Mouse (Mus musculus) midbrain, embryonic 13.5 days (tissue): Measurements from ENCODE around the gene Gm21970. TPM values are rescaled to one million over a fixed set of nuclear protein-coding genes. Genes with fewer than 3 reads are reported as not detected.

Experiments
- ATAC-seq: fragments of 200-750 bp; cut with Nextera tagmentation; 2 replicates; pipeline ENCODE4 v1.8.0; 2017; ENCODE audit warnings: mild to moderate bottlenecking, moderate TSS enrichment, moderate library complexity
- H3K27ac ChIP-seq: fragments of 300-500 bp; sonication (generic); 2 replicates; pipeline ENCODE4 v1.5.1; 2015; ENCODE audit warnings: inconsistent platforms, mild to moderate bottlenecking, moderate library complexity
- H3K27me3 ChIP-seq: fragments of 300-500 bp; sonication (generic); 2 replicates; pipeline ENCODE4 v1.6.1; 2015; ENCODE audit warnings: mild to moderate bottlenecking, inconsistent platforms
- H3K36me3 ChIP-seq: fragments of 300-500 bp; sonication (generic); 2 replicates; pipeline ENCODE4 v1.6.1; 2015; ENCODE audit warnings: mild to moderate bottlenecking, inconsistent platforms
- H3K4me1 ChIP-seq: fragments of 300-500 bp; sonication (generic); replicated peaks from 2 replicates; pipeline ENCODE4 v1.6.1; 2015; ENCODE audit warnings: inconsistent platforms
- H3K4me2 ChIP-seq: fragments of 300-500 bp; sonication (generic); replicated peaks from 2 replicates; pipeline ENCODE4 v1.6.1; 2015; ENCODE audit warnings: moderate library complexity, mild to moderate bottlenecking, inconsistent platforms
- H3K4me3 ChIP-seq: fragments of 300-500 bp; sonication (generic); replicated peaks from 2 replicates; pipeline ENCODE4 v1.5.1; 2015; ENCODE audit warnings: mild to moderate bottlenecking, inconsistent platforms
- H3K9ac ChIP-seq: fragments of 300-500 bp; sonication (generic); replicated peaks from 2 replicates; pipeline ENCODE4 v1.6.1; 2015; ENCODE audit warnings: mild to moderate bottlenecking, inconsistent platforms
- H3K9me3 ChIP-seq: fragments of 300-500 bp; sonication (generic); 2 replicates; pipeline ENCODE4 v1.6.1; 2016; ENCODE audit warnings: mild to moderate bottlenecking, inconsistent platforms
- WGBS: fragments of 180-500 bp; shearing (Covaris S2); methylation state at CpG from one replicate; pipeline ENCODE4 v1.1.7; 2015; 5-methylcytosine and 5-hydroxymethylcytosine counted together
- polyA plus RNA-seq: library from polyadenylated mRNA; unstranded; fragments of >200 nt; fragmentation: Nextera tagmentation; extraction: Ambion mirVana; gene quantifications from 2 replicates; pipeline ENCODE4 v1.2.1, GENCODE M21; 2015

Gm21970 gene
- polyA plus RNA-seq = not detected in 2 replicates

- H3K4me3 ChIP-seq = no peak within 1 kb of the TSS
- no peaks in the 10 kb centered on the region for H3K4me1 ChIP-seq
- H3K4me2 ChIP-seq = no peak within 1 kb of the TSS
- no peaks in the 10 kb centered on the region for H3K27me3 ChIP-seq
- H3K36me3 ChIP-seq = peaks cover 67% of the 10 kb centered on the region
- no peak within 1 kb of the TSS for H3K9ac ChIP-seq
- no peak for ATAC-seq
- 81% methylated on average over 5 of the region's 5 CpGs for WGBS
- H3K27ac ChIP-seq = no peak within 1 kb of the TSS
- H3K9me3 ChIP-seq = no peaks in the 10 kb centered on the region
These were observed at the start of gene Gm21970 for GRCm38 (mm10) chr16:91391421-91391820. Gene Gm21970, plus strand, starts transcription at chr16:91391721.

- Histone ChIP-seq H3K4me2 (no peak overlapping the region), H3K36me3 (no peaks in the 10 kb centered on the region), H3K9ac (no peak overlapping the region), H3K4me3 (no peak overlapping the region), H3K27me3 (peaks cover 25% of the 10 kb centered on the region), H3K9me3 (no peaks in the 10 kb centered on the region), H3K4me1 (peaks cover 13% of the 10 kb centered on the region), H3K27ac (no peak overlapping the region)
- no peak; the same call in 1 of the 2 replicates for ATAC-seq
- 77% methylated on average over 9 of the region's 9 CpGs for WGBS
These were observed 45.0 kb upstream of the Gm21970 start for GRCm38 (mm10) chr16:91346491-91346890.

- WGBS = 55% methylated on average over 20 of the region's 20 CpGs
- no peak overlapping the region for H3K9ac ChIP-seq
- ATAC-seq = no peak
These were observed 43.8 kb upstream of the Gm21970 start for GRCm38 (mm10) chr16:91347491-91348263.

GRCm38 (mm10) chr16:91348264-91348565, 43.3 kb upstream of the Gm21970 start:
- H3K4me2 ChIP-seq = 0 out of 2 replicates have a peak overlapping the region, but pooled peaks have one; percentile 17
- no peaks in the 10 kb centered on the region for H3K36me3 ChIP-seq
- peaks cover 35% of the 10 kb centered on the region for H3K27me3 ChIP-seq
- no peak overlapping the region for H3K9ac ChIP-seq
- ATAC-seq = no peak
- H3K4me1 ChIP-seq = peaks cover 13% of the 10 kb centered on the region
- H3K9me3 ChIP-seq = no peaks in the 10 kb centered on the region
- 48% methylated on average over 14 of the region's 14 CpGs for WGBS
- no peak overlapping the region for H3K4me3 ChIP-seq
- 0 out of 2 replicates have a peak overlapping the region, but pooled peaks have one; percentile 19 for H3K27ac ChIP-seq

More at GRCm38 (mm10) chr16:91347491-91348263, 43.8 kb upstream of the Gm21970 start:
- H3K36me3 ChIP-seq = no peaks in the 10 kb centered on the region
- 0 out of 2 replicates have a peak overlapping the region, but pooled peaks have one; percentile 17 for H3K4me2 ChIP-seq
- peaks cover 13% of the 10 kb centered on the region for H3K4me1 ChIP-seq
- peaks cover 29% of the 10 kb centered on the region for H3K27me3 ChIP-seq
- 0 out of 2 replicates have a peak overlapping the region, but pooled peaks have one; percentile 19 for H3K27ac ChIP-seq
- no peaks in the 10 kb centered on the region for H3K9me3 ChIP-seq
- no peak overlapping the region for H3K4me3 ChIP-seq

GRCm38 (mm10) chr16:91348588-91349330, 42.8 kb upstream of the Gm21970 start:
- H3K9me3 ChIP-seq = no peaks in the 10 kb centered on the region
- WGBS = 58% methylated on average over 28 of the region's 28 CpGs
- no peak overlapping the region for H3K4me2 ChIP-seq
- ATAC-seq = no peak
- H3K4me1 ChIP-seq = peaks cover 13% of the 10 kb centered on the region
- peaks cover 38% of the 10 kb centered on the region for H3K27me3 ChIP-seq
- no peaks in the 10 kb centered on the region for H3K36me3 ChIP-seq
- no peak overlapping the region for H3K4me3 ChIP-seq
- H3K27ac ChIP-seq = 0 out of 2 replicates have a peak overlapping the region, but pooled peaks have one; percentile 19
- H3K9ac ChIP-seq = no peak overlapping the region

- H3K9me3 ChIP-seq = no peaks in the 10 kb centered on the region
- H3K27me3 ChIP-seq = peaks cover 45% of the 10 kb centered on the region
- peak; percentile 66; the same call in 1 of the 2 replicates for ATAC-seq
These were observed 39.4 kb upstream of the Gm21970 start for GRCm38 (mm10) chr16:91352084-91352562.

GRCm38 (mm10) chr16:91352749-91353148, 38.8 kb upstream of the Gm21970 start:
- Histone ChIP-seq H3K27me3 (peaks cover 45% of the 10 kb centered on the region), H3K36me3 (no peaks in the 10 kb centered on the region), H3K4me3 (no peak overlapping the region), H3K9me3 (no peaks in the 10 kb centered on the region), H3K4me2 (no peak overlapping the region), H3K27ac (no peak overlapping the region), H3K9ac (no peak overlapping the region), H3K4me1 (peaks cover 11% of the 10 kb centered on the region)
- no peak for ATAC-seq
- 72% methylated on average over 7 of the region's 7 CpGs for WGBS

More at GRCm38 (mm10) chr16:91352084-91352562, 39.4 kb upstream of the Gm21970 start:
- Histone ChIP-seq H3K4me3 (no peak overlapping the region), H3K36me3 (no peaks in the 10 kb centered on the region), H3K27ac (no peak overlapping the region), H3K4me1 (peaks cover 13% of the 10 kb centered on the region), H3K4me2 (no peak overlapping the region), H3K9ac (no peak overlapping the region)
- 3% methylated on average over 7 of the region's 7 CpGs for WGBS

- peaks cover 45% of the 10 kb centered on the region for H3K27me3 ChIP-seq
- peaks cover 7% of the 10 kb centered on the region for H3K4me1 ChIP-seq
- ATAC-seq = no peak
- no peaks in the 10 kb centered on the region for H3K36me3 ChIP-seq
- H3K4me2 ChIP-seq = no peak overlapping the region
- no peak overlapping the region for H3K4me3 ChIP-seq
- 90% methylated on average over 6 of the region's 6 CpGs for WGBS
- no peak overlapping the region for H3K27ac ChIP-seq
- no peak overlapping the region for H3K9ac ChIP-seq
- no peaks in the 10 kb centered on the region for H3K9me3 ChIP-seq
These were observed 38.3 kb upstream of the Gm21970 start for GRCm38 (mm10) chr16:91353177-91353576.

GRCm38 (mm10) chr16:91353638-91354037, 37.9 kb upstream of the Gm21970 start:
- WGBS = 83% methylated on average over 5 of the region's 5 CpGs
- peaks cover 45% of the 10 kb centered on the region for H3K27me3 ChIP-seq
- no peak for ATAC-seq

GRCm38 (mm10) chr16:91354599-91354998, 36.9 kb upstream of the Gm21970 start:
- H3K27me3 ChIP-seq = peaks cover 45% of the 10 kb centered on the region
- H3K4me3 ChIP-seq = no peak overlapping the region
- no peak overlapping the region for H3K9ac ChIP-seq
- 85% methylated on average over 4 of the region's 4 CpGs for WGBS
- H3K27ac ChIP-seq = no peak overlapping the region
- no peaks in the 10 kb centered on the region for H3K36me3 ChIP-seq
- H3K4me2 ChIP-seq = no peak overlapping the region
- no peak for ATAC-seq
- H3K4me1 ChIP-seq = 0 out of 2 replicates have a peak, but pooled peaks cover 2% of the 10 kb centered on the region
- H3K9me3 ChIP-seq = no peaks in the 10 kb centered on the region

More at GRCm38 (mm10) chr16:91353638-91354037, 37.9 kb upstream of the Gm21970 start:
- H3K4me3 ChIP-seq = no peak overlapping the region
- H3K27ac ChIP-seq = no peak overlapping the region
- no peaks in the 10 kb centered on the region for H3K36me3 ChIP-seq
- no peak overlapping the region for H3K4me2 ChIP-seq
- no peaks in the 10 kb centered on the region for H3K9me3 ChIP-seq
- no peak overlapping the region for H3K9ac ChIP-seq
- H3K4me1 ChIP-seq = peaks cover 3% of the 10 kb centered on the region; the same call in 1 of the 2 replicates

- 75% methylated on average over 12 of the region's 12 CpGs for WGBS
- H3K4me3 ChIP-seq = no peak overlapping the region
- 0 out of 2 replicates have a peak, but pooled peaks cover 2% of the 10 kb centered on the region for H3K4me1 ChIP-seq
- H3K4me2 ChIP-seq = no peak overlapping the region
- H3K9ac ChIP-seq = no peak overlapping the region
- ATAC-seq = no peak
- H3K27me3 ChIP-seq = peaks cover 41% of the 10 kb centered on the region
- no peaks in the 10 kb centered on the region for H3K36me3 ChIP-seq
- H3K27ac ChIP-seq = no peak overlapping the region
- no peaks in the 10 kb centered on the region for H3K9me3 ChIP-seq
These were observed 36.4 kb upstream of the Gm21970 start for GRCm38 (mm10) chr16:91355160-91355559.
